Mouse (Mus musculus): ENCODE data around the gene Cand2.

Gene Cand2

GRCm38 (mm10) chr6:115773966-115774413 is 348 bp upstream of the Cand2 start:
- DNase-seq (ENCODE audit: low spot score in 2 of 2) = peak in 1 of 2 experiments; percentile 25

- no peak for DNase-seq (ENCODE audit: low spot score in 2 of 2)
These were observed 1.5 kb downstream of the Cand2 start for GRCm38 (mm10) chr6:115775838-115776237.

GRCm38 (mm10) chr6:115776363-115776762 is 2.0 kb downstream of the Cand2 start:
- no peak for DNase-seq (ENCODE audit: low spot score in 2 of 2)

- DNase-seq (ENCODE audit: low spot score in 2 of 2) = no peak
These were observed 8.4 kb downstream of the Cand2 start for GRCm38 (mm10) chr6:115782781-115783180.

GRCm38 (mm10) chr6:115791016-115791415 is 16.7 kb downstream of the Cand2 start:
- DNase-seq (ENCODE audit: low spot score in 2 of 2) = no peak

- peak in 1 of 2 experiments; percentile 43 for DNase-seq (ENCODE audit: low spot score in 2 of 2)
These were observed 17.7 kb downstream of the Cand2 start for GRCm38 (mm10) chr6:115791842-115792686.

GRCm38 (mm10) chr6:115792691-115793215 is 18.4 kb downstream of the Cand2 start:
- peak in 1 of 2 experiments; percentile 39 for DNase-seq (ENCODE audit: low spot score in 2 of 2)

- no peak for DNase-seq (ENCODE audit: low spot score in 2 of 2)
These were observed 27.5 kb downstream of the Cand2 start for GRCm38 (mm10) chr6:115801811-115802210.

GRCm38 (mm10) chr6:115803541-115804382 is 29.4 kb downstream of the Cand2 start:
- peak in 1 of 2 experiments; percentile 72 for DNase-seq (ENCODE audit: low spot score in 2 of 2)

GRCm38 (mm10) chr6:115804432-115805192 is 30.3 kb downstream of the Cand2 start:
- DNase-seq (ENCODE audit: low spot score in 2 of 2) = no peak

- no peak for DNase-seq (ENCODE audit: low spot score in 2 of 2)
These were observed 33.3 kb downstream of the Cand2 start for GRCm38 (mm10) chr6:115807464-115808195.

GRCm38 (mm10) chr6:115808196-115808487 is 33.8 kb downstream of the Cand2 start:
- DNase-seq (ENCODE audit: low spot score in 2 of 2) = no peak

- DNase-seq (ENCODE audit: low spot score in 2 of 2) = peak; percentile 59 to 82
These were observed 34.3 kb downstream of the Cand2 start, which contains the start of gene Rpl32 for GRCm38 (mm10) chr6:115808488-115809231. Gene Rpl32 (minus strand): TSS chr6:115808747.

GRCm38 (mm10) chr6:115811606-115812005 is 37.3 kb downstream of the Cand2 start:
- DNase-seq (ENCODE audit: low spot score in 2 of 2) = no peak

- DNase-seq (ENCODE audit: low spot score in 2 of 2) = peak in 1 of 2 experiments; percentile 50
These were observed 39.8 kb downstream of the Cand2 start for GRCm38 (mm10) chr6:115814104-115814503.

- no peak for DNase-seq (ENCODE audit: low spot score in 2 of 2)
These were observed 40.7 kb downstream of the Cand2 start for GRCm38 (mm10) chr6:115815041-115815440.

GRCm38 (mm10) chr6:115818129-115818528 is 43.8 kb downstream of the Cand2 start:
- DNase-seq (ENCODE audit: low spot score in 2 of 2) = no peak

GRCm38 (mm10) chr6:115821216-115821993 is 47.1 kb downstream of the Cand2 start:
- no peak for DNase-seq (ENCODE audit: low spot score in 2 of 2)

- peak in 1 of 2 experiments; percentile 55 for DNase-seq (ENCODE audit: low spot score in 2 of 2)
These were observed 49.6 kb downstream of the Cand2 start for GRCm38 (mm10) chr6:115823850-115824464.

All from cerebellum, postnatal 4 days (tissue).